Mouse (Mus musculus) mesoderm, embryonic 11.5 days (tissue): Measurements from ENCODE around the gene Clrn3.
A peak's percentile ranks its signal among the peaks of the same experiment; 100 is the strongest.
"Not testable (repeated sequence)": the region's sequence is repeated elsewhere in the genome, so short reads cannot be mapped to it uniquely, and the experiment has no call there.

Experiments used
- DNase-seq: peaks from one replicate; pipeline ENCODE4 v3.0.0-alpha.2; 2012; ENCODE audit warnings: low read depth, low spot score

Clrn3 gene

DNA sequence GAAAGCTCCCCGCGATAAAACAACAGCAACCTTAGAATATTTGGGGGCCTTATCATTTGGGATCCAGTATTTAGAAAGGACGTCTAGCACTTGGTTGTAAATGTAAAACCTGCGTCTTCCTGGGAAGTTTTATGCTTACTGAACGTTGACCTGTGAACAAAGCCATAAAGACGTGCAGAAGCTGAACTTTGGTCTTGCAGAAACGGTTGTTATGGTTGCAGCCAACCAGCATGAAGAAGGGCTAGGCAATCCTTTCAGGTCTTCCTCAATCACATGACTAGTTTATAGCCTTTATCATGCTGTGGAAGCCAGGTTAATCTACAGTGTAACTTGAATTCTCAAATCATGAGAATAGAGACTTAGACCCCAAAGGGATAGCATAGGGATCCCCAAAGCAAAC is at the start of gene Clrn3:
Gene Clrn3 (minus strand): TSS at position 140 of the 400 bp plus-strand sequence.
- DNase-seq: no peak

DNA sequence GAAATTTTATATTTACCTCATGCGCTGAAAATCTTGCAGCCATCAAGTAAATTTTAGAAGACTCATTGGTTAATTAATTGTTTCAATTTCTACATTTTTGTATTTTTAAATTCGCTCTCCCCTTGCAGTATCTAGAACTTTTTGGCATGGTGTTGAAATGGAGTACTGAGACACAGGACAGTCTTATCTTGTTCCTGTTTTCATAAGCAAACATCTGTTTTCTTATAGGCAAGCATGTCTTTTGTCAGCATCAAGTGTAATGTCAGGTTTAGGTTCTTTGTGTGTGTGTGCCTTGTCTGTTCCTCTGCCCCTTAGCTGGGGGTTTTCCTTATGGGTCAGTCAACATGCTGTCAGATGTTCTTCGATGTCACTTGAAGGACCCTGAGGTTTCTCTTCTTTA is 47.9 kb upstream of the Clrn3 start:
- no peak for DNase-seq

DNA sequence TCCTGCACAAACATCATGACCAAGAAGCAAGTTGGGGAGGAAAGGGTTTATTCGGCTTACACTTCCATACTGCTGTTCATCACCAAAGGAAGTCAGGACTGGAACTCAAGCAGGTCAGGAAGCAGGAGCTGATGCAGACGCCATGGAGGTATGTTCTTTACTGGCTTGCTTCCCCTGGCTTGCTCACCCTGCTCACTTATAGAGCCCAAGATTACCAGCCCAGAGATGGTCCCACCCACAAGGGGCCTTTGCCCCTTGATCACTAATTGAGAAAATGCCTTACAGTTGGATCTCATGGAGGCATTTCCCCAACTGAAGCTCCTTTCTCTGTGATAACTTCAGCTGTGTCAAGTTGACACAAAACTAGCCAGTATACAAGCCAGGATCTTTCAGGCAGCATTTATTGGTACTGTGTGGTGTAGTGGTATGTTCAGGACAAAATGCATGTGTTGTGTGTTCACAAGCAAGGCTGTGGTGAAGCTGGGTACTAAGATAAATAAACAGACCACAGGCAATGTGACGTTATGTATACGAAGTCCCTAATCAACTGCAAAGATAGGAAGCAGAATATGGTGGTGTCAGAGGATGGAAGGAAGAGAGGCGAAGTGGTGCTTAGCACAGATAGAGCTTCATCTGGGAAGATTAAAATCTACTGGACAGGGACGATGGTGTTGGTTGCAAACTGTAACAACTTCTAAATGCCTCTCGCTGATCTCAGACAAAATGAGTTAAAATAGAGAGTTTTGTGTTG is 47.0 kb upstream of the Clrn3 start:
- DNase-seq: not testable (repeated sequence)

DNA sequence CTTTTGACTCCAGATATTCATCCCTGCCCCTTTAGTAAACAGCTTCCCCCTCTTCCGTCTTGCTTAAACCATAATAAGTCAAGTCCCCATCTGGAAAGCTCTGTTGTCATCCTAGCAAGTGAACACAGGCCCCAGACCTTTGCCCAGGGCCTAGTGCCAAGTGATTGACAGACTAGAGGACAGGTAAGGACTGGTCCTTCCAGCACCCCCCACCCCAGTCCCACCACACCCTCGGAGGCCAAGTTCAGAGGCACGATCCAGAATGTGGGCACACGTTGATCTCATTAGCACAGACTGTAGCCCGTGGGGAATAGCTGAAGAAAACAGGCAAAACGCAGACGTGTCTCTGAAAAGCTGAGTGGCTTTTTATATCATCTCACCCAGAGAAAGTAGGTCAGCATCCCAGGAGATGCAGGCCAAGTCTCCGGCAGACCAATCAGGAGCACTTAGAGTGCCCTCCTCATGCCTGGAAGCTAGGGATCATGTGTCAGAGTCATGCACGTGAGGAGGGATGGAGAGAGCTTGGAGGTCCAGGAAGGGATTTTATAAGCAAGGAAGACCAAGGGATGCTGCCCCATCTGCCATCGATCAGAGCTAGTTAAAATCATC is 43.6 kb upstream of the Clrn3 start:
- peak; percentile 40 for DNase-seq

DNA sequence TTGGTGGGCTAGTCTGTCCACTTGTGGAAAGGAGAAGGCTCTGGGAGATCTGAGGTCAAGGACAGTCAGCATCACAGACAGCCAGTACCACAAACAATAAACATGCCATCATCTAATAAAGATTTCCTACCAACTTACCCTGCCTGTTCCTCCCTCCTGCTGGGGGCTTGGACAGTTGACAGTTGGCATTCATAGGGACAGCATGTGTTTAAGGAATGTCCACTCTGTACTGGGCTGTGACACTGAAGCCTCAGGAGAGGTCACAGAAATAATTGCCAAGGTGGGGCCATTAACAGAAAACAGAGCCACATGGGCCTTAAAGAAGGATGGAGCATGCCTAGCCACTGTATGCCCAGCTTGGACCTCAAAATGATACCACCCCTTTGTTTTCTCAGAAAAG is 42.9 kb upstream of the Clrn3 start:
- DNase-seq: no peak

DNA sequence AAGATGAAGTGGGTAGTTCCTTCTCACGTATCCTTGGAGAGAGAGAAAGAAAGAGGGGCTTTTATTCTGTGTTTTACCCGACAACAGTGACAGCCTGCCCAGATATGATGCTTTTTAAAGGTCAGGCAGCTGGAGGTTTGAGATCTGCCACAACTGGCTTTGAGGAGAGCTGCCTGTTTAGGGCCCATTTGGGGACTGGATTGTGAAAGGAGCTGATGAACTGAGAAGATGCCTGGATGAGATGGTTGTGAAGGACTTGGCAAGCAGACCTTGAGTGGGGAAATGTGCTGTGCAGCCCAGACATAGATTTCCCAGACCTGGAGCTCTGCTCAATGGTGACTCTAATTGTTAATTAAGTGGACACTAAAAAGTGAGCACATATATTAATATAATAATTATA is 40.1 kb upstream of the Clrn3 start:
- DNase-seq: no peak

DNA sequence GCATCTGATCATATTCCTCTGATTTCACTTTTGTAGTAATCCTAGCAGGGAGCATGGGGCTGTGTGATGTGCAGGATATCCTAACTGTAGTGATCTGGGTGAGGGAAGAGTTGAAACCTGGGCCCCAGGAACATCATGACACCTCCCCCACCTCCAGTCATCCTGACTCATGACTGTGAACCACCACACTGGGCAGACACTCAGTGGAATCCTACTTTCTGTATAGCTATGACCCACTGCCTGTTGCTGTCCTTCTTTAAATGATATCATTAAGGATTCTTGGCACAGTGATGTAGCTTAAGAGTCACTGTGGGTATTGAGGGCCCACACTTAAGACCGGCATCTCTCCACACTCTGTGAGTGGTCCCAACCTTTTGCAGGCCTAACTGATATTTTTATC is 39.1 kb upstream of the Clrn3 start:
- DNase-seq: no peak

DNA sequence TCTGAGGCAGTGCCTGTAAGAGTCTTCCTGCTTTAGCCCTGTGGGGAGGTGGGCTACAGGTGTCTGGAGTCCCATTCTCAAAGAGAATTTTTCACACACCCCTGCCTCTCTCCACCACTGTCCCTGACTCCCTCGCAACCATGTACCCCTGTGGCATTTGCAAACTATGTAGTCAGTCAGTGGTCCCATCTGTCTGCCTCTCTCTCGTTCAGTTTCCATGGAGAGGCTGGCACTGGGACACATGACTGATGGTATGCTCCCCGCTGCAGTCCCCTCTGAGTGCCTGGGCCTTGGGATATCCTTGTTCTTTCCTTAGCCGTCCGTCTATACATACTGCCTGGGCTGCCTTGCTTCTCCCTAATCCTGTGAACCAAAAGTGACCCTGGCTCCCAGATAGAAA is 37.6 kb upstream of the Clrn3 start:
- no peak for DNase-seq

DNA sequence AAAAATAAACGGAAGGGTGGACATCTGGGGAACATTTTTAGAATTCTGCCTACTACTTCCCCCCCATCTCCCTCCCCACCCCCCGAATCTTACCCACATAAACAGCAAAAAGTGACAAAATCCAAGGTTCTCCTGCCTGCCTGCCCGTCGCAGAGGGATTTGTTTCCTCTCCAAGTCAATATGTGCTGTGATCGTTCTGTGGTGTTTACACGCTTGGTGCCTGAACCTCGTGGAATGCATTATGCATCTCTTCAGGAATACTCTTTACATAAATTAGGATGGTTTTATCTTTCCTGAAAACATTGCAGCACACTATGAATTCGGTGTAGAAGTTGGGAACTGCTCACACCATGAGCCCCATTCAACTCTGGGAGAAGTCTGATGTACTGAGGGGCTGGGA is 35.6 kb upstream of the Clrn3 start:
- no peak for DNase-seq

DNA sequence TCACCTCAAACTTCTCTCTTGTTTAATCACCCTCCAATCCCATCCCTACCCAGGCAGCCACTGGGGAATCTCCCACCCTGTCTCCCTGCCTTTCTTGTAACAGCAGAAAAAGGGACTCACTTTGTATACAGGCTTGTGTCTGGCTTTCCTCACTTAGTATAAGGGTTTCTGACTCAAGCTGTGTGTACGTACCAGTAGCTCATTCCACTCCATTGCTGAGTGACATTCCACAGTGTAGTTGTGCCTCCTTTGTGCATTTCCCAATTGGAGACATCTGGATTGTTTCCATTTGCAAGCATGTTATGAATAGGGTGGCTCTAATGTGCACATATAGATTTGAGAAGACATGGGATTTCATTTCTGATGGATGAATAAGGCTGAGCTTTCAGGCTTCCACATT is 31.8 kb upstream of the Clrn3 start:
- no peak for DNase-seq

DNA sequence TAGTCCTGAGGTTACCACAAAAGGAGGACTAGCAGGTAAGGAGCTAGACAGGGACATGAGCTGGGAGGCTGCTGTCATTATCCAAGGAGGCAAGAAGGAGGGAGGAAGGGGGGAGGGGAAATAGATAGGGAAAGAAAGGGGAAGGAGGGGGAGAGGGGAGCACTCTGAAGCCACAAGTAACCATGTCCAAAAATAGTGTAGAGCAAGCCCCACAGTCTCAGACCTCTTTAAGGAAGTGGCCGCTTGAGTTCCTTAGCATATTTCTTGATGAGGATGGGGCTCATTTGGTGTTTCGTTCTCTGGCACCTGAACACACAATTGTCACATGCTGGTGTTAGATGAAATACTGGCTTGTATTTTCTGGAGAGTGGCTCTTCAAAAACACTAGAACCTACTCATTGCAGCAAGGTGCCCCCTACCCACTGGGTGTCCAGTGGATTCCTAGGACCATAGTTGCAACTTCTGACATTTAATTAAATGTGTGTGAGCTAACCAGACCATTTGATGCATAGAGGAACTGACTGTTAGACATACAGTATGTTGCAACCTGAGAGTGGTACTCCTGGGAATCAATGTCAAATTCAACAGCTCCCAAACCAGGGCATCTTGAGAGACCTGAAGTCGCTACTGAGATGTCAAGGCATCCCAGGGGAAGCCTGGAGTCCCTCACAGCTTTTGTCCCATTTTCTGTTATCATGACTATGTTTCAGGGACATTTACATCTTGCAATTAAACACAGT is 28.4 kb upstream of the Clrn3 start:
- no peak for DNase-seq

DNA sequence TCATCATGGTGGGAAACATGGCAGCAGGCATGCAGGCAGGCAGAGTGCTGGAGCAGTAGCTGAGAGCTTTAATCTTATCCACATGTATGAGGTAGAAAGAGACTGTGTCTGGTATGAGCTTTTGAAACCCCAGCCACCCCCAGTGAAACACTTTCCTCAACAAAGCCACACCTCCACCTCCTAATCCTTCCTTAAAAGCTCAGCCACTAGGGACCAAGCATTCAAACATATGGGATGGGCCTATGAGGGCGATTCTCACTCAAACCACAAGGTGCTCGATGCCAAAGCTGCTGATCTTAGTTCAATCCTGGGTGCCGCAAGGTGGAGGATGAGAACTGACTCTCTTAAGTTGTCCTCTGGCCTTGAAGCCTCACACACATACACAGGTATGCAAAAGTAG is 25.1 kb upstream of the Clrn3 start:
- no peak for DNase-seq

DNA sequence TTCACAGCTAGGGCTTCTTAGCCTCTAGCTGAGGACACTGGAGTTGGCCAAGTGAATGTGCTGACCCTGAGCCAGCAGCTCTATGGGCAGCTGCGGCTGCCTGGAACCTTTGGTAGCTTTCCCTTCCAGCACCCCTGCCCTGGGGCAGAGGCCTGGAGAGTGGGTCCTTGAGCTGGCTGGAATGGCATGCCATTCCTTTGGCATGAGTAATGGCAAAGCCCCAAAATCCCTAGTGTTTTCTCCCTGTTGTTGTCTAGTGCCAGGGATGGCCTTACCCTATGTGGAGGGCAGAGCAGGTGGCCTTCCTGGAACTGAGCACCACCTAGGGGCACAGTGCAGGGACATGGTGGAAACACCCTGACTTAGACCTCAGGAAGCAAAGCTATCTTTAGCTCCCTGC is 23.1 kb upstream of the Clrn3 start:
- no peak for DNase-seq

DNA sequence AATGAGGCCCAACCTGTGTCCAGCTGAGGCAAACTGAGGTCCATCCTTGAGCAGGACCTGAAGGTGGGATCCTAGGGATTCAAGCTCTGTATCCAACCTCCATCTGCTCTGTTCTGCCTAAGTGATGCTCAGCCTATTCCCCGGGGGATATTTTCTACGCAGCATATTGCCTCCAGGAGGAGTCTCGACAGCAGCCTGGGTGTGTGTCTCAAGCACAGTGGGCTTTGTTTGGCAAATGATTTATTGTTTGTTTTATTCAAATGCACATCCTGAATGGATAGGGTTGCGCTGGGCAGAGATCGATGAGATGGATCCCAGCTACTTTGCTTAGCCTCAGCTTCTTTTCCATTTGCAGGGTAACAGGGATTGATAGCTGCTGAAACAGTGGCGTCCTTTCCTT is 20.0 kb upstream of the Clrn3 start:
- peak; percentile 73 for DNase-seq

DNA sequence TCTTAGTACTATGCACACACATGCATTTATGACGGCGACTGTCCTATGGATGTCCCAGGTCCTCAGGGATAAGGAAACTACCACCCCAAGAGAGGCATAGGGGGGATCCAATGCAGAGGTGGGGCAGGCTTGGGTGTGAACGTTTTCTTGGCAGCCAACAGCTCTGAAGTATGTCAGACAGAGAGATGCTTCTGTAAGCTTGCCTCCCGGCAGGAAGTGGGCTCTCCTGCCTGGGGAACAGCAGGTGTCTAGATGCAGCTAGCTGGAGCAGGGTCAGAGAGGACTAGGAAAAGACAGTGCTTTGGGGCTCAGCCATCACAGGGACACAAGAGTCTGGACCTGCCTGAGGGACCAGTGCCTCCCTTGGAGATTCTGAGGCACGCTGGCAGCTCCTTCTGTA is 18.1 kb upstream of the Clrn3 start:
- no peak for DNase-seq

DNA sequence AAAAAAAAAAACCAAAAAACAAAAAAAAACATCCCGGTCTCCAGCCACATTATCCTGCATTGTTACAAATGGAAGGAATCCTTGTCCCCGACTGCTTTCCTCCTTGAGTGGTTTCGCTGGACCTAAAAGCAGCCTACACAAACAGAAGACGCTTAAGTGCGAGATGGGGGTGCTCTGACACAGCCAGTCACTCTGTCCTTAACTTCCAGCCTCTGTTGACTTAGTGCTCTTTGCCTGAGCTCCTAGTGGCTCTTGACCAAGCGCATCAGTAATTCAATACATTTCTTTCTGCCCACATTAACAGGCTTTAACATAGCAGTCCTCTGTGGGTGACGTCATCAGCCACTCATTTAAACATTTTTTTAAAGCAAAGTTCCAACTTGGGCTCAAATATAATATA is 17.5 kb upstream of the Clrn3 start:
- DNase-seq: no peak

DNA sequence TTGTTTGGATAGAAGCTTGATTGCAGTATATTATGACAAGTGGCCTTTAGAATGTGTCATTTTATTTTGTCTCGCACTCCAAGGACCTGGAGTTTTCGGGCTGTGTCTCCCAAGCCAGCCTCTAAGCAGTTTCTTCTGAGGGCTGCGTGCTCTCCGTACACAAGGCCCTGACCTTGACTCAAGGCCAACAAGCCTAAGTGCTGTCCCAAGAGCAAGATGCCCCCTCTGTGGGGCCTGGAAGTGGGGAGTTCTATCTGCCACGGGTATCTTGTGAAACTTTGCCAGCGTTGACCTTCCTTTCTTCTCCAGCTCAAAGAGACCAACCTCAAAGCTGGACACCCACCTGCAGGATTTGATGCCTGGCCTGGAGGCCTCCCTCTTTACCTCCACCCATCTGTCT is 15.9 kb upstream of the Clrn3 start:
- no peak for DNase-seq

DNA sequence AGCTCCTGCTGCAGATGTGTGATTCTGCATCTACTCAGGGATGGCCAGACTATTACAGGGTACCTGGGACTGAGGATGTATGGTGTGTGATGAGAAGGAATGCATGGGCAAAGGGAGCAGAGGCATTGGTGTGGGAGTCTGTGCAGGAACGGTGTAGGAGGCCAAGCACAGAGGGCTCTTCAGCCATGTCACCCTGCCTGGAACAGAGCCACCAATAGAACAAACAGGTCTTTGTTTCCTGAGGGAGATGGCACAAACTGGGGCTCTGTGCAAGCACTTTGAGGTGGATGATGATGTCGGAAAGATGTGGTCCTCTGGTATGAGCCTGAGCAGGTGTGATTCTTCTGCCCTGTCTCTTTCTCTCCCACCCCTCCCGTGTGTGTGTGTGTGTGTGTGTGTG is 14.6 kb upstream of the Clrn3 start:
- DNase-seq: no peak

DNA sequence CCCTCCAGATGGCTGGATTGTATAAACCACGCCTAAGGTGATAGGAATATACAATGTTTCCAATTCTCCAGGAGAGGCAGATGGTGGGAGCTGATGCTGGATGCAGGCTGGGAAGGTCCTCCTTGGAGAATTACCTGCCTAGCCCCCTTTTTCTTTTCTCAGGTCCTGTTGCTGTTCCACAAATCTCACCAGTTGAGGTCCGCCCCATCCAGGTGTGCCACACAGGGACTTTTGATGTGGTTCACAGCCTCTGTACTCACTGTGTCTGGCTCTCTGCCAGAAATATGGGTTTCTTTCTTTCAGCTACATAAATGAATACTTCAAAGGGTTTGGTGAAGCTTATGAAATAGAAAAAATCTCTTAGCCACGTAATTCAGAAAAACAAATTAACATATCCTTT is 13.8 kb upstream of the Clrn3 start:
- no peak for DNase-seq

DNA sequence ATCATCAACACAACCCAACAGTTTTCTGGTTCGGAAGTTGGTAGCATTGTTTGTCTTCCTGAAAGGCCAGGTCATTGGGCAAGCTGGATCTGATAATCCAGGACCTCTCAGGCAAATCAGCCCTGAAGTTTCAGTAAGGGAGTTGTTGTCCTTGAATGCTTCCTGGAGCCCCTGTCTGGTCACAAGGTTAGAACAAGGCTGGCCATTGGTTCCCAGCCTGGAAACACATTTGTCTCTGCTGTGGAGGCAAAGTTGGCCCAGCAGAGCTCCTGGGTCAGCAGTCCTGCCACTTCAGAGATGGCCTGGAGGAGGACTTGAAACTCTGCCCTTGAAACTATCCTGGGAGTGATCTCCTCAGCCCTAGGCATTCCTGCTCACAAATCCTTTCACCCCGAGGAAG is 11.0 kb upstream of the Clrn3 start:
- no peak for DNase-seq

DNA sequence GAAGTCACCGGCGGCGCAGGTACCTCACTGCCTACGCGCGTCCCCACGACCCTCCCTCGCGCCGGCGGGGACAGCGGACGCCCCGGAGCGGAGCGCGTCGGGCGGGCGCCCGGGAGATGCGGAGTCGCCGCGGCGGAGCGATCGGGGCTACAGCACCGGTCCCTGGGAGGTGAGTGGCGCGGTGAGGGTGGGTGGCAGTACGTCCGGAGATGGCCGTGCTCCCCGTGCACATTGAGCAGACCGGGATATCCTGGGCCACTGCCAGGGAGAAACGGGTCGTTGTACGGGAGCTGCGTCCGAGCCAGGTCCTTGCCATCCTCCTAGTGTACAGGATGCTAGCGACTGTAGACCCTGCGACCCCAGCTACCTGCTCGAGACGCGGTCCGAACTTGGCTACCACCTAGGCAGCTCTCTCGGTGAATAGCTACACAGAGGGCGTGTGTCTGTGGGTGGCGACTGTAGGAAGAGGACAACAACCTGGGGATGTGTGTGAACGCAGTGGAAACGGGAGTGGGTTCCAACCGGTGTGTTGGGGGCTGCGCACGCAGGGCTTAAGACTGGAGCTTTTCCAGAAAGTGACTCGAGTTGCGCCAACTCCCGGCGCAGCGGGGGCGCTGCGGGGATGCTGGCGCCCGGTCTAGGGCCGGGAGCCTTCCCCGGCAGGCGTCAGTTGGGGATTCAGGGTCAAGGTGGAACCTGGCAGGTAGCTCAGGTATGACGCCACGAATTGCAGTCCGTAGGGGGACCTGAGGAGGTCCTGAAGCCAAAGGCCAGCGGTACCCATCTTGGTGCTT is 9.7 kb upstream of the Clrn3 start:
- DNase-seq: no peak

DNA sequence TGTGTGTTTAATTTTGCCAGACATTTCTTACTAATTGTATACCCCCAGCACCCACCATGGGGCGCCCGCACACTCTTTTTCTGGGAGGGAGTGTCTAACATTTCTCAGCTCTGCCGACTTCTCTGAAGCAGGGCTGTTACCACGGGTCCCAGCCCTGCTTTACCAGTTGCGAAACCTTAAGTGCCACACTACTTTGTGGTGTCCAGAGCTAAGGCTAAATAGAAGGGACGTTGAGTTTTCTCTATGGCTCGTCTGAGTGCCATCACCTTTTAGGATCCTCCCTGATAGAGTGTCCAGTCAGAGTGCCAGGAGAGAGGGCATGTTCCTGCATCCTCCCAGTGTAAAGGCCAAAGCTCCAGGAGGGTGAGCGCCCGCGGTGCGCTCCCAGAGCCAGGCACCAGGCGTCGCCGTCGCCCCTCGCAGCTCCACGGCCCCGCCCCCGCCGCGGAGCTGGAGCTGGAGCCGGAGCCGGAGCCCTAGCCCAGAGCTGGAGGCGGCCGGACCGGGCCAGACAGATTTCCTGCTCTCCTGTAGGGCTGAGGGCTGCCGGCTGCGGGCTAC is 9.0 kb upstream of the Clrn3 start, which contains the start of gene Ptpre:
Gene Ptpre (plus strand): TSS at position 141 of the 561 bp plus-strand sequence.
- DNase-seq: peak; percentile 85
